Mouse (Mus musculus): ENCODE results near the gene Kif2a. TPM values are rescaled to one million over a fixed set of nuclear protein-coding genes. Genes with fewer than 3 reads are reported as not detected.

Kif2a gene
- polyA plus RNA-seq, 1 experiment from 2014 or later, result 31.9 TPM

GRCm38 (mm10) chr13:106910096-106910495 lies 111.8 kb downstream of the Kif2a start:
- ATAC-seq (ENCODE audit: low FRiP score), result no peak
- Histone ChIP-seq H3K36me3 (replicated peaks) (peaks cover 44% of the 10 kb centered on the region), H3K9me3 (no peaks in the 10 kb centered on the region), H3K4me1 (no peaks in the 10 kb centered on the region), H3K27me3 (no peaks in the 10 kb centered on the region), H3K27ac (no peak overlapping the region), H3K9ac (no peak overlapping the region), H3K4me2 (no peak overlapping the region), H3K4me3 (replicated peaks) (no peak overlapping the region)
- 96% methylated on average over 10 of the region's 10 CpGs for WGBS

Other genes with a start within 250 kb of the Kif2a start
- gene Ipo11, start 85.2 kb downstream of the Kif2a start, polyA plus RNA-seq (2016; fragmentation: Nextera tagmentation; extraction: Ambion mirVana), result 67.0 and 74.1 TPM in 2 replicates
- 43.6 and 45.3 TPM in 2 replicates for gene Dimt1, start 75.0 kb downstream of the Kif2a start, polyA plus RNA-seq (2016; fragmentation: Nextera tagmentation; extraction: Ambion mirVana)

Data from forebrain, embryonic 12.5 days (tissue).